Mouse (Mus musculus): ENCODE results near the gene Slc10a7.
"Not testable (repeated sequence)": the region's sequence is repeated elsewhere in the genome, so short reads cannot be mapped to it uniquely, and the experiment has no call there.

- not testable (repeated sequence) for TF ChIP-seq POLR2A, CTCF (IDR thresholded peaks at IDR 0.05; ENCODE audit: insufficient read depth, low read depth, low read length)
Observed at GRCm38 (mm10) chr8:78496273-78496672, 12.9 kb upstream of the Slc10a7 start.

Data from olfactory bulb, adult 2 months (tissue).